Mouse (Mus musculus): ENCODE results near the gene G430095P16Rik.

G430095P16Rik gene

GRCm38 (mm10) chr8:84722850-84723570 is at the start of gene G430095P16Rik:
TSS of gene G430095P16Rik (plus strand) at chr8:84723007.
- TF ChIP-seq GATA4 (IDR thresholded peaks at IDR 0.05; ENCODE audit: insufficient replicate concordance, low read length), result no peak

DNA sequence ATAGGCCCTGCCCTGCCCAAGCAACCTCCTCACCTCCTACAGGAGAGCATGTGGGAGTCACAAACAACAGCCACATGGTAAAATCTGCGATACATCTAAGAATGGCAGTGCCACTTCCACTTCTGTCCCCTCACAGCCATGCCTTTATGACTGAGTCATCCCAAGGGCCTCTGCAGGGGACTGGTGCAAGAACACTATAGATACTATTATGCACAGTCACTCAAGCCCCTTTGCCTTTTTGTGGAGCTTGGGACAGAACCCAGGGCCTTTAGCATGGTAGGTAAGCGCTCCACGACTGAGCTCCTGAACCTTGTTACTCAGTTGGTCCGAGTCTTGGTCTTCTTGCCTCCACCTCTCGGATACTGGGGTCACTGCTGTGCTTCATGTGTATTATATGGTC is 45.5 kb upstream of the G430095P16Rik start:
- no peak for TF ChIP-seq GATA4 (IDR thresholded peaks at IDR 0.05; ENCODE audit: insufficient replicate concordance, low read length)

DNA sequence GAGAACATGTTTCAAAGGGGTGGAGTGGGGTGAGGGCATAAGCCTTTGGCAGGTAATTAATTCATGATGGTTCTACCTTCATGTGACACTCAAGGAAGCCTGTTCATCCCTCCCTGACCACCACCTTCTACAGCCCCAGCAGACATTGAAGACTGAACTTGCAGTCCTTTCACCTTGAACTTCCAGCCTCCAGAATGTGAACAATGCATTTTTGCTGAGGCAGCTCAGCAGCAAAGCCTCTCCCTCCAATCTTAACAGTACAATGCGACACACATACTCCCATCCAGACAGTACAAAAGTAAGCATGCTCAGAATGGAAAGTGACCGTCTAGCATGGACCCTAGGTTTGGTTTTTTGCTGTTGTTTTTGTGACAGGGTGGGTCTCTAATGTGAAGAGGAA is 41.3 kb upstream of the G430095P16Rik start:
- TF ChIP-seq GATA4 (IDR thresholded peaks at IDR 0.05; ENCODE audit: insufficient replicate concordance, low read length), result no peak

DNA sequence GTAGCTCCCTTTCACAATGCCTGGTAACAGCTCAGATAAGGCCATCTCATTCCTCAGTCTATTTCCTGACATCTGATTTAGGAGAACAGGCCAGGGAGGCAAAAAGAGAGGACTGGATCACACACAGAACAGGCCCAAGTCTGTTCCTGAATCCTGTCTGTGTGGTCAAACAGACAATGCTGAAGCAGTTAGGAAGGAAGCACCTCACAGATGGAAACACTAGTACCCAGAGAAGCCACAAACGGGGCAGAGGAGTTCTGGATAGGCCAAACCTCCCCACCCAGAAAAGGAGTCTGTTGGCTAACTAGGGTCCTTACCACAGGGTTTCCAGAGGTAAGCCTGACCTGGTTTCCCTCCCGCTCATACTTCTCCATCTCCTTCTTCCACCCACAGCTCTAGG is 40.5 kb upstream of the G430095P16Rik start:
- TF ChIP-seq GATA4 (IDR thresholded peaks at IDR 0.05; ENCODE audit: insufficient replicate concordance, low read length), result no peak

- no peak for TF ChIP-seq GATA4 (IDR thresholded peaks at IDR 0.05; ENCODE audit: insufficient replicate concordance, low read length)
These were observed 38.3 kb upstream of the G430095P16Rik start for GRCm38 (mm10) chr8:84684537-84684936.

- no peak for TF ChIP-seq GATA4 (IDR thresholded peaks at IDR 0.05; ENCODE audit: insufficient replicate concordance, low read length)
These were observed 36.4 kb upstream of the G430095P16Rik start, which contains the start of gene Trmt1 for GRCm38 (mm10) chr8:84686191-84687002. TSS of gene Trmt1 (plus strand) at chr8:84686307.

- no peak for TF ChIP-seq GATA4 (IDR thresholded peaks at IDR 0.05; ENCODE audit: insufficient replicate concordance, low read length)
These were observed 35.7 kb upstream of the G430095P16Rik start for GRCm38 (mm10) chr8:84687003-84687704.

DNA sequence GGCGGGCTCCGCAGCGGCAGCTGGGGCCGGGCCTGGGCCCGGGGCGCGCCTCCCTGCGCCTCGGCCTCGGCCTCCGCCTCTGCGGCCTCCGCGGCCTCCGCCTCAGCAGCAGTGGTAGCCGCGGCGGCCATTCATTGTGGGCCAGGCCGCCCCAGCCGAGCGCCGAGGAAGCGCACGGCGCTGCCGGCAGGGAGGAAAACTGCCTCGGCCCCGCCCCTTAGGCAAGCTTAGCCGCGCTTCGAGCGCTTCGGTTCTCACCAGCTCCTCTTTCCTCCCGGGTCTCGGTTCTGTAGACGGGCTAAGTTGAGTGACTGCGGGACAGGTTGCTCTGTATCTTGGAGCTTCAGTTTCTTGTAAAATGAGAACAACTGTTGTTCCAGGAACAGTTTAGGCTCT is 35.1 kb upstream of the G430095P16Rik start, which contains the start of gene Nacc1:
TSS of gene Nacc1 (minus strand) at position 158 of the 396 bp plus-strand sequence.
- no peak for TF ChIP-seq GATA4 (IDR thresholded peaks at IDR 0.05; ENCODE audit: insufficient replicate concordance, low read length)

GRCm38 (mm10) chr8:84689091-84689915 is 33.5 kb upstream of the G430095P16Rik start:
- no peak for TF ChIP-seq GATA4 (IDR thresholded peaks at IDR 0.05; ENCODE audit: insufficient replicate concordance, low read length)

DNA sequence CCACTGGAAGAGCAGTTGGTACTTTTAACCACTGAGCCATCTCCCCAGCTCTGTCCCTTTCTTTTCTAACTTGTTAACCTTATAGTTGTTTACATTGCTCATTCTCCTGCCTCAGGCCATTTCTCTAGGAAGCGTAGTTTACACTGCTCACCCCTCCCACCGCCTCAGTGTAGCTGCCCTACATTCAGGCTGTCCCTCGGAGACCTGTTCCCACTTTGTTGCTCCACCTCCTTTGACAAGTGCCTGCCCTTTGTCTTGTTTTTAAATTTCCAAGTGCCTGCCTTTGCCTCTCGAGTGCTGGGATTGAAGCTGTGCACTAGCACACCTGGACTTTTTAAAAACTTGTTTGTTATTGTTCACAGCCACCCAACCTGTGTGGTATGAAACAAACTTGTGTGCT is 29.5 kb upstream of the G430095P16Rik start:
- TF ChIP-seq GATA4 (IDR thresholded peaks at IDR 0.05; ENCODE audit: insufficient replicate concordance, low read length), result no peak

GRCm38 (mm10) chr8:84695140-84695539 is 27.7 kb upstream of the G430095P16Rik start:
- no peak for TF ChIP-seq GATA4 (IDR thresholded peaks at IDR 0.05; ENCODE audit: insufficient replicate concordance, low read length)

GRCm38 (mm10) chr8:84697166-84698130 is 25.4 kb upstream of the G430095P16Rik start:
- no peak for TF ChIP-seq GATA4 (IDR thresholded peaks at IDR 0.05; ENCODE audit: insufficient replicate concordance, low read length)

- TF ChIP-seq GATA4 (IDR thresholded peaks at IDR 0.05; ENCODE audit: insufficient replicate concordance, low read length), result no peak
These were observed 24.5 kb upstream of the G430095P16Rik start for GRCm38 (mm10) chr8:84698288-84698687.
